Mouse (Mus musculus): Measurements from ENCODE around the gene Sntb2. TPM values are rescaled to one million over a fixed set of nuclear protein-coding genes. Genes with fewer than 3 reads are reported as not detected.

Sntb2 gene
- 8.7 and 9.3 TPM in 2 replicates for polyA plus RNA-seq (2012; rRNA removed)

DNA sequence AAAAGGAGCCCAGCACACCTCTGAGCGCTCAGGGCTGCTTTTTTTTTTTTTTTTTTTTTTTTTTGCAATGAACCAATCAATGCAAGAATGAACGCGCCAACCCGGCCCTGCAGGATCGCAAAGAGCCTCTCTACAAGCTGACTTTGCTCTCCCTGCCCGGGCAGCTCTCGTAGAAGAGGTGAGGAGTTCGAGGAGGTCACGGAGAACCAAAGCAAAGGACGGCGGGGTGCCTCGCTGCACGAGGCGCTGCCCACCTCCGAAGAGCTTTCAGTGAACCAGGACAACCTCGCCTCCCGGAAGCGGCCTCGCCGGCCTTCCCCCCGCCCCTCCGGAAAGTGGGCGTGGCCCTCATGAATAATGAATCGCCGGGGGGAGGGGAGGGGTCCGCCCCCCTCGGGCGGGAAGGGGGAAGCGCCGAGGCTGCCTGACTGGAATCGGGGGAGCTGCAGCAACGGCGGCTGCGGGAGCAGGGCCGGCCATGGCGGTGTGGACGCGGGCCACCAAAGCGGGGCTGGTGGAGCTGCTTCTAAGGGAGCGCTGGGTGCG is at the start of gene Sntb2:
TSS of gene Sntb2 (plus strand) at position 427 of the 546 bp plus-strand sequence.
- peak within 1 kb of the TSS; percentile 40 for H3K4me3 ChIP-seq (ENCODE audit: insufficient read depth, low read length)
- TF ChIP-seq POLR2A (IDR thresholded peaks at IDR 0.05; ENCODE audit: extremely low read depth, insufficient read depth, low read length) (peak; percentile 70; the same call in 1 of the 2 replicates), CTCF (IDR thresholded peaks at IDR 0.05; ENCODE audit: extremely low read depth, insufficient read depth, low read length) (no peak)
- H3K4me1 ChIP-seq (ENCODE audit: control insufficient read depth, insufficient read depth, low read length): peaks cover 5% of the 10 kb centered on the region
- H3K27ac ChIP-seq (ENCODE audit: insufficient read depth, low read length): peak within 1 kb of the TSS; percentile 79

DNA sequence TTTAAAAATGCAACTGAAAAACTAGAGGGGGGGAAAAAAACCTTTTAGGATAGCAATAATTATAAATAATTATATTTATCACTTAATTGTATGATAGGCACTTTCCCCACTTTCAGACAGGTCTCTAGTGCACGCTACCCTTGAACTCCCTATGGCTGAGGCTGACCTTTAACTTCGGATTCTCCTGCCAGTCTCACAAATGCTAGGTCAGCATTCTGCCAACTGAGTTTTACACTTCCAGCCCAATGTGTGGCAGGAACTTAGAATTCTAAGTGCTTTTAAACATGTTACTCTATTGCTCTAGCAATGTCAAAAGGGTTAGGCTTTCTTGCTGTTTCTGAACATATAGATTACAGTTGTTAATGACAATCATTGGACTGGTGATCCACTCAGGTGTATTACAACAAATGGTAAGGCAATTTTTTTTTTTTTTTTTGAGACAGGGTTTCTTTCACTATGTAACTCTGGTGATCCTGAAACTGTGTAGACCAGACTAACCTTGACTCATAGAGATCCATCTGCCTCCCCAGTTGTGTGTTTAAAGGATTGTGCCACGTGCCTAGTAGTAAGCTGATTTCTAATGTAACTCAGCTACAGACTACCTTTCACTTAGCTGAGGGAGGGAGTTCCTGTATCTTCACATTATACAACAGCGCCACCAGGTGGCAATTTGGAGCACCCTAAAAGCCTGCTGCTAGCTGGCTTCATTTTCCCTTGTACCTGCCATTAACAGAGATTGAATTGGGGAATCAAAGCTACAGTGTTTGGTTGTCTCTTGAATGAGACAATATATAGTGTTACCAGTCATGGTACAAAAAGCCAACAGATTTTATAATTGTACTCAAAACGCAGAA is 48.0 kb upstream of the Sntb2 start:
- TF ChIP-seq CTCF (IDR thresholded peaks at IDR 0.05; ENCODE audit: extremely low read depth, insufficient read depth, low read length) (peak; percentile 89), POLR2A (IDR thresholded peaks at IDR 0.05; ENCODE audit: extremely low read depth, insufficient read depth, low read length) (no peak)
- Histone ChIP-seq H3K27ac (ENCODE audit: insufficient read depth, low read length) (no peak overlapping the region), H3K4me3 (ENCODE audit: insufficient read depth, low read length) (no peak overlapping the region), H3K4me1 (ENCODE audit: control insufficient read depth, insufficient read depth, low read length) (peaks cover 2% of the 10 kb centered on the region; the same call in 1 of the 2 replicates)

GRCm38 (mm10) chr8:106888803-106889202 is 46.7 kb upstream of the Sntb2 start:
- TF ChIP-seq CTCF (IDR thresholded peaks at IDR 0.05; ENCODE audit: extremely low read depth, insufficient read depth, low read length) (no peak), POLR2A (IDR thresholded peaks at IDR 0.05; ENCODE audit: extremely low read depth, insufficient read depth, low read length) (no peak)
- no peak overlapping the region for H3K27ac ChIP-seq (ENCODE audit: insufficient read depth, low read length)
- H3K4me3 ChIP-seq (ENCODE audit: insufficient read depth, low read length): no peak overlapping the region
- peaks cover 2% of the 10 kb centered on the region; the same call in 1 of the 2 replicates for H3K4me1 ChIP-seq (ENCODE audit: control insufficient read depth, insufficient read depth, low read length)

- TF ChIP-seq CTCF (IDR thresholded peaks at IDR 0.05; ENCODE audit: extremely low read depth, insufficient read depth, low read length) (no peak), POLR2A (IDR thresholded peaks at IDR 0.05; ENCODE audit: extremely low read depth, insufficient read depth, low read length) (no peak)
- Histone ChIP-seq H3K4me1 (ENCODE audit: control insufficient read depth, insufficient read depth, low read length) (peaks cover 4% of the 10 kb centered on the region; the same call in 1 of the 2 replicates), H3K27ac (ENCODE audit: insufficient read depth, low read length) (no peak overlapping the region), H3K4me3 (ENCODE audit: insufficient read depth, low read length) (peak overlapping the region; percentile 79)
Measured at GRCm38 (mm10) chr8:106892210-106892805, 43.2 kb upstream of the Sntb2 start.

- peaks cover 4% of the 10 kb centered on the region; the same call in 1 of the 2 replicates for H3K4me1 ChIP-seq (ENCODE audit: control insufficient read depth, insufficient read depth, low read length)
- peak overlapping the region; percentile 79 for H3K4me3 ChIP-seq (ENCODE audit: insufficient read depth, low read length)
- TF ChIP-seq POLR2A (IDR thresholded peaks at IDR 0.05; ENCODE audit: extremely low read depth, insufficient read depth, low read length) (no peak), CTCF (IDR thresholded peaks at IDR 0.05; ENCODE audit: extremely low read depth, insufficient read depth, low read length) (no peak)
- H3K27ac ChIP-seq (ENCODE audit: insufficient read depth, low read length): no peak overlapping the region
Measured at GRCm38 (mm10) chr8:106892806-106893451, 42.6 kb upstream of the Sntb2 start.

DNA sequence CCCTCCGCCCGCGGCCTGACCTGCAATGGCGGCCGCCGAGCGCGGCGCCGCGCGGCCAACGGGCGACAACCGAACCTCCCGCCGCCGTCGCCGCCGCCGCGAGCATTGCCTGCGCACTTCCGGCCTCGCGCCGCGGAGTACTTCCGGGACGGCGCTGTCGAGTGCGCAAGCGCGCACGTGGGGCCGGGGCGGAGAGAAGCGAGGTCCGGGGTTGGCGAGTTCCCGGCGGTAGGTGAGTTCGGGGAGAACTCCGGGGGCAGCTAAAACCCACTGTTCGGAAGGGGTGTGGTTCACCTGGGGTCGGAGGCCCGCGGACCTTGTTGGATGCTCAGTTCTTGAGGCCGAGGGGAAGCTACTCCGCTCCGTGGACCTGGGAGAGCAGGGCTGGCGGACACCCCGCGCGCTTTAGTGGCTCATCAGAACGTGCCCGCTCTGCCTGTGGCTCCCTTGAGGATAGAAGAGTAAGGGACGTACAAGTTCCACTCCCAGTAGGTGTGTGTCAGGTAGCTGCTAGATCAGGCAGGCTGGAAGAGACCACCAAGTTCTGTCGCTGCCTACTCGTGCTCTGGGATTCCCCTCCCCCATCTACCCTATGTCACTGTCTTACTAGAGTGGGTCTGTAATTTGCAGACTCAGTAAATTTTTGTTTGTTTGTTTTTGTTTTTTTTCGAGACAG is 41.9 kb upstream of the Sntb2 start, which contains the start of gene Utp4:
TSS of gene Utp4 (plus strand) at position 156 of the 676 bp plus-strand sequence.
- H3K4me1 ChIP-seq (ENCODE audit: control insufficient read depth, insufficient read depth, low read length): peaks cover 4% of the 10 kb centered on the region; the same call in 1 of the 2 replicates
- 0 out of 2 replicates have a peak within 1 kb of the TSS, but pooled peaks have one; percentile 33 for H3K27ac ChIP-seq (ENCODE audit: insufficient read depth, low read length)
- peak; percentile 31; the same call in 1 of the 2 replicates for TF ChIP-seq POLR2A (IDR thresholded peaks at IDR 0.05; ENCODE audit: extremely low read depth, insufficient read depth, low read length)
- no peak for TF ChIP-seq CTCF (IDR thresholded peaks at IDR 0.05; ENCODE audit: extremely low read depth, insufficient read depth, low read length)
- H3K4me3 ChIP-seq (ENCODE audit: insufficient read depth, low read length): peak within 1 kb of the TSS; percentile 79

- Histone ChIP-seq H3K27ac (ENCODE audit: insufficient read depth, low read length) (no peak overlapping the region), H3K4me3 (ENCODE audit: insufficient read depth, low read length) (no peak overlapping the region), H3K4me1 (ENCODE audit: control insufficient read depth, insufficient read depth, low read length) (peaks cover 2% of the 10 kb centered on the region; the same call in 1 of the 2 replicates)
- no peak for TF ChIP-seq POLR2A (IDR thresholded peaks at IDR 0.05; ENCODE audit: extremely low read depth, insufficient read depth, low read length)
- no peak for TF ChIP-seq CTCF (IDR thresholded peaks at IDR 0.05; ENCODE audit: extremely low read depth, insufficient read depth, low read length)
Measured at GRCm38 (mm10) chr8:106899473-106899872, 36.1 kb upstream of the Sntb2 start.

DNA sequence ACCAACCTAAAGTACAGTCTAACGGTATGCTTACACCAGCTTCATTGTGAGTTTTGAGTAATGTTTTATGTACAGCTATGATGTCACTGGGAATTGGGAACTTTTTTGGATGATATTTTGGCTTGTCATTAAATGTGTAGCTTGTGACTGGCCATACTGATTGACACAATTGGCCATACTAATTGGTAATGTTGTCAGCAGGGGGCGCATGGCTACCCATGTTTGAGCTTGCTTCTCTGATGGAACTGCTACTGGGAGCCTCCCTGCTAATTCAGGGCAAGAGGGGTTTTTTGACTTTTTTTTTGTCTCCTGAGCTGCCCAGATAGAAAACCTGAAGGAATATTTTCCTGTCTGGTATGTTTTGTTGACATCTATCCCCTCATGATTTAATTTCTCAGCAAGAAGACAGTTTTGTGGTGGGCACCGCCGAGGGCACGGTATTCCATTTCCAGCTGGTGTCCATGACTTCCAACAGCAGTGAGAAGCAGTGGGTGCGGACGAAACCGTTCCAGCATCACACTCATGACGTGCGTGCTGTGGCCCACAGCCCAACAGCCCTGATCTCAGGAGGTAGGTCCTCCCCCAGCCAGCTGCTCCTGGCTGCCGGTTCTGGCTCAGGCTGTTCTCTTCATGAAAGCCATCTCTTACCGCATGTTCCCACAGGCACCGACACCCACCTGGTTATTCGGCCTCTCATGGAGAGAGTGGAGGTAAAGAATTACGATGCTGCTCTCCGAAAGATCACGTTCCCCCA is 29.6 kb upstream of the Sntb2 start:
- Histone ChIP-seq H3K27ac (ENCODE audit: insufficient read depth, low read length) (peak overlapping the region; percentile 11; the same call in 1 of the 2 replicates), H3K4me3 (ENCODE audit: insufficient read depth, low read length) (no peak overlapping the region), H3K4me1 (ENCODE audit: control insufficient read depth, insufficient read depth, low read length) (peaks cover 4% of the 10 kb centered on the region)
- no peak for TF ChIP-seq POLR2A (IDR thresholded peaks at IDR 0.05; ENCODE audit: extremely low read depth, insufficient read depth, low read length)
- peak; percentile 49 for TF ChIP-seq CTCF (IDR thresholded peaks at IDR 0.05; ENCODE audit: extremely low read depth, insufficient read depth, low read length)

Data from cortical plate, adult 2 months (tissue).